Mouse (Mus musculus): ENCODE data around the gene Cutc. TPM values are rescaled to one million over a fixed set of nuclear protein-coding genes. Genes with fewer than 3 reads are reported as not detected.

The Cutc gene
- total RNA-seq, 2 experiments from 2014 or later = 7.5 to 14.7 TPM

DNA sequence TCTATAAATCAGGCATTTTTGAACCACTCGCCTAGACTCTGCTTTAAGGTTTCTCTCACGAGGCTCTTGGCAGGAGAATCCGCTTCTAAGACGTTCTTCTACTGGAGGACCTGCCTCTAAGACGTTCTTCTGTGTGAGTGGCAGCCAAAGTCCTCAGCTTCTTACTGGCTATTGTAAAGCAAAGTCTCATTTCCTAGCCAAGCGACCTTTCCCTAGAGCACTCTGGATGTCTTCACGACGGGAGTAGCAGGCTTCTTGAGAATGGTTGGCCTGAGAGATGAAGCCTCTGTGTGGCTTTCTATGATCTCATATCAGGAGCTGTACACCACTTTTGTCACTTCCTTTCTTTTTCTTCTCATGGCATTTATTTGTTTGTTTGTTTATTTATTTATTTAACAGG is 42.7 kb downstream of the Cutc start:
- no peak for DNase-seq

DNA sequence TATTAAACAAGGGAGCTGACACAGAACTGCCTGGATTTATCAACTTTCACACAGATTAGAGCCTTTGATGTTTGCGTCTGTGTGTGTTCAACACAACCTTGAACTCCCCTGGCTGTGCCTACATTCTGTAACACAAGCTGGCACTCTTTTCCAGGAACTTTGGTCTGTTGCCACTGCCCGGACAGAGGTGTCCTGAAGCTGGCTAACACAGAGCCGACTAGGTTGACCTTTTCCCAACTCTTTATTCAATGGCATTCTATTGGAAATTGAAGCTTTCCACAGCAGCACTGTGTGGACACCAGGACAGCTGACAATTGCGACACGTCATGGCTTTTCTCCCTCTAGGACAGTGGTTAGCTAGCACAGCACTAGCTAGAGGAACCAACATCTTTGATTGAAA is 44.4 kb downstream of the Cutc start:
- DNase-seq = peak; percentile 68 to 69

DNA sequence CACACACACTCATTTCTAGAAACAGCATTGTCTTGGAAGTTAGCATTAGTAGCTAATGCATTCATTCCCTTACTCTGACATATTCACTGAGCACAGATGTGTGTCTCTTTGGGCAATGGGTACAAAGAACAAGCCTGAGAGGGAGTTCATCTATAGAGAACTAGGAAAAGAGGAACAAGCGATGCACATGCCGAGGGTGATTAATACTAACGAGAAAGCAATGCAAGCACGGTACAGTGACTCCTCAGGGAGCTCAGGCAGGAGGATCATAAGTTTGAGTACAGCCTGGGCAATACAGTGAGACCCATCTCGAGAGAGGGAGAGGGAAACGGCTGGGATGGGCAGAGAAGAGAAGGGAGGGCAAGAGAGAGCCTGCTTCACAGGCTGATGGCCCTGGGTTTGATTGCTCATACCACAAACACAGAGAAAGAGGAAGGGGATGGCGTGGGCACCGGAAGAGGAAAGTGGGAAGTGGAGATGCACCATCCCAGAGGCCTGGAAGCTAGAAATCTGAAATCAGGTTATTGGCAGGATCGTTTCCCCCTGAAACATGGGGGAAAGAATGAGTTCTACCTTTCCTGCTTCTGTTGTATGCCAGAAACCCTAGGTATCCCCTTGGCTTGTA is 48.7 kb downstream of the Cutc start:
- DNase-seq = no peak

DNA sequence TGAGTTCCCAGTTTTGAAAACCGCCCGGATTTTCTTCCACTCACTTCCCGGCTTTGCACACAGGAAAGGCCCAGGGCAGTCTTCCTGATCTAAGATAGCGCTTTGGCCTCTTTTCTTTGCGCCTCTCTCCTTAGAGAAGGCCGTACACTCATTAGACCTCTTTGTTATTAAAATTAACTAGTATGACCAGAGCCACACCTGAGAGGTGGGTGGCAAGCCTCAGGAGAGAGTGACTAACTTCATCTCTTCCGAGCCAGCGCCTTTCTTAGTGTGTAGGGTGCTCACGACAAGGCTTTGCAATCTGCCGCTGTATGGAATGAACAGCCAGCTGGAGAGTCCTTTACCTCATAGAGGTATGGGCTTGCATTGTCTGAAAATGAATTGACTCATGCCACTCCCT is 51.1 kb downstream of the Cutc start:
- DNase-seq = no peak

DNA sequence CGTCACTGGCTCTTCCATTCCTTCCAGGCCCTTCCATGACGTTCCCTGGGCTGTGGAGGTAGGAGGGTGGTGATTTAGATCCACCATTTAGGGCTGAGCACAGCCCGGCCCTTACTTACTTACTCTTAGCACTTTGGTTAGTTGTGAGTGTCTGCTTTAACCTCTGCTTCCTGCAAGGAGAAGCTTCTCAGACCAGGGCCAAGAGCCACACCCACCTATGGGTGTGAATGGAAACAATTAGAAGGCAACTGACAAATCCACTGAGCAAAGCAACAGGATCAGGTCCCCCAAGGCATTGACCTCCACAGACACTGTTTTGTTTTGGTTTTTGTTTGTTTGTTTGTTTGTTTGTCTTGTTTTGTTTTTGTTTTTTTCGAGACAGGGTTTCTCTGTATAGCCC is 56.5 kb downstream of the Cutc start:
- no peak for DNase-seq

DNA sequence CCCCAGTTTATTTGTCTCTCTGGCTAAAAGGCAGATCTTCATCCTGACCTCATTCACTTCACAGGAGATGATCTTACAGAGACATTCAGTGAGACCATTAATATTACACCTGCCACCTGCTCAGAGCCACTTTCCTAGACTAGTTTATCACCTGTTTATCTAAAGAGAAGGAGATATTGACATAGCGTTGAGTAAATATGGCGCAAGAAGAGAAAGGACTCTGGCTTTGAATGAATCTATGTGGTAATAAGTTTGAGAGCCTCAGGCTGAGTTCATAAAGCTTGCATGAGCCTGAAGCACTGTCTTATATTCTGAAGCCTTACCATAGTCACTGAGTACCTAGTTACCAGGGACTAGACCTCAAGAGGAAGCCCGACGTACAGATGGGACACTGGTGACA is 58.6 kb downstream of the Cutc start:
- DNase-seq = no peak

DNA sequence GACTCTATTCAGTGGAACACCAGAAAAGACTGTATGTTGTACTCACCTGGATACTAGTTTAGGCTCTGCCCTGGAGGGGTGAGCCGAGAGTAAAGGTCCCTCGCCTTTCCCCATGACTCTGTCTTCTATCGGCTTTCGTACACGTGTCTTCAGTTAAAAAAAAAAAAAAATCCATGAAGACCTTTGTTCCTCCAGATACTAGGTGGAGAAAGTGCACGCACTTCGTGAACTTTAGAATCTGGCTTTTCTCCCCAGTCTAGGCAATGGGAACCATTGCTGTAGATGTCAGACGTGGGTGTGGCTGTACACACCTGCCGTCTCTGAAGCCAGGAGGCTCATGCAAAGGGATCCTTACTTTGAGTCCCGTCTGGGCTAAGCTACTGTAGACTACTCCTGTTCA is 60.5 kb downstream of the Cutc start:
- DNase-seq = no peak

DNA sequence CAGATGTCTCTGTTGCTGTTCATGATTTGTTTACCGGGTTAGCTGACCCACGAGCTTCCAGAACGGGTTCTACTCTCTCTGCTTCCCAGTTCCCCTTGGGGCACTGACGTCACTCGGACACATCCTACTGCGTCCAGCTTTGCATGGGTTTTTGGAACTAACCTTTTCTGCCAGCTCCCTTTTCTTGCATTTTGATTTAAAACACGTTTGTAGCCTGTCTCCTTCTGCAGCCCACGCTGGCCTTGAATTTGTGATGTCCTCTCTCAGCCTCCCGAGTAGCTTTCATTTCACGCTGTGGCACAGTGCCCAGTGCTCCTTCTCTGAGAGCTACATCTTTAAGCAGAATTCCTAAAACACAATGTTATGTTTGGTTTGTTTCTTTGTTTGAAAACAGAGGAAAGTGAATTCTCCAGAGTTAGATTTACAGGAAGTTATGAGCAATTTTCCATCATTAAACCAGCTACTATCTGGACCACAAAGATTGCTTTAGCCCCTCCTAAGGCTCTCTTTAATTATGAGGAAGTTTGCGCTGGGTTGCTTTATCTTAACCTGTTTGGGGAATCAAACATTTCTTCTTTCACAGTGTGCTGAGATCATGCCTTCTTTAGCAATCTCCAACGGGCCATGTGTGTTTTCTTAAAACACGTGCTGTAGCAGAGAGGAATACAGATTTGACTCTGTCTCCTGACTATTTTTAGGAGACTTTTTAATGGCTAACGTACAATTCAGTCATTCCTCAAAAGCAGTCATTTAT is 63.0 kb downstream of the Cutc start:
- peak; percentile 55 to 72 for DNase-seq

Other genes starting within 250 kb of the Cutc start
- 100 to 1,000 TPM; 279 to 345 TPM for gene Got1, start 228.4 kb upstream of the Cutc start, total RNA-seq (2021)
- not detected for gene Nkx2-3, start 140.7 kb upstream of the Cutc start, total RNA-seq (2021)
- gene Slc25a28, start 78.1 kb upstream of the Cutc start, total RNA-seq (2021) = 10 to 100 TPM; 54.2 to 91.4 TPM
- gene Entpd7, start 63.3 kb upstream of the Cutc start, total RNA-seq (2021) = 10 to 100 TPM; 21.2 to 27.1 TPM
- 10 to 100 TPM; 35.3 to 43.6 TPM for gene Cox15, start within 50 bp of the Cutc start, total RNA-seq (2021)
- gene Abcc2, start 29.2 kb downstream of the Cutc start, total RNA-seq (2021) = under 1 TPM; 0.10 to 0.30 TPM
- gene Dnmbp, start 187.2 kb downstream of the Cutc start, total RNA-seq (2021) = 10 to 100 TPM; 12.6 to 13.3 TPM
- gene Cpn1, start 233.6 kb downstream of the Cutc start, total RNA-seq (2021) = under 1 TPM in 1 of 2 experiments, not detected in 1; 0.26 TPM

Measured in adrenal gland, postnatal 36 days (tissue).